Mouse (Mus musculus) liver, postnatal 0 days (tissue): ENCODE measurements around the gene 1110051M20Rik.

Experiments
- CTCF ChIP-seq: sonication (generic); IDR thresholded peaks from 2 replicates; pipeline ENCODE4 v1.5.1; 2016; ENCODE audit warnings: antibody characterized with exemption, low read depth
- EP300 ChIP-seq: IDR thresholded peaks from 2 replicates; pipeline ENCODE4 v1.6.1; 2016; ENCODE audit warnings: antibody characterized with exemption, low read depth, mild to moderate bottlenecking

GRCm38 (mm10) chr2:91256256-91257125, 188.0 kb downstream of the 1110051M20Rik start:
- TF ChIP-seq CTCF (no peak), EP300 (no peak)
